Mouse (Mus musculus): ENCODE measurements around the gene Eya2.
"Not testable (repeated sequence)": the region's sequence is repeated elsewhere in the genome, so short reads cannot be mapped to it uniquely, and the experiment has no call there.

The Eya2 gene

GRCm38 (mm10) chr2:165594907-165595675 lies at the start of gene Eya2:
Eya2 (plus strand) TSS chr2:165595032.
- peak; percentile 72 for DNase-seq

- DNase-seq: no peak
Measured at GRCm38 (mm10) chr2:165545687-165546086, 49.1 kb upstream of the Eya2 start.

GRCm38 (mm10) chr2:165546341-165546740 lies 48.5 kb upstream of the Eya2 start:
- no peak for DNase-seq

- DNase-seq: peak; percentile 84
Measured at GRCm38 (mm10) chr2:165547410-165547809, 47.4 kb upstream of the Eya2 start.

- DNase-seq: no peak
Measured at GRCm38 (mm10) chr2:165548627-165549026, 46.2 kb upstream of the Eya2 start.

GRCm38 (mm10) chr2:165550410-165550809 lies 44.4 kb upstream of the Eya2 start:
- not testable (repeated sequence) for DNase-seq

- DNase-seq: no peak
Measured at GRCm38 (mm10) chr2:165554066-165554465, 40.8 kb upstream of the Eya2 start.

GRCm38 (mm10) chr2:165557278-165557677 lies 37.6 kb upstream of the Eya2 start:
- no peak for DNase-seq

- no peak for DNase-seq
Measured at GRCm38 (mm10) chr2:165558916-165559315, 35.9 kb upstream of the Eya2 start.

GRCm38 (mm10) chr2:165559506-165560235 lies 35.2 kb upstream of the Eya2 start:
- no peak for DNase-seq

GRCm38 (mm10) chr2:165561861-165562260 lies 33.0 kb upstream of the Eya2 start:
- no peak for DNase-seq

GRCm38 (mm10) chr2:165563298-165564058 lies 31.4 kb upstream of the Eya2 start:
- DNase-seq: peak; percentile 78

GRCm38 (mm10) chr2:165564101-165564500 lies 30.7 kb upstream of the Eya2 start:
- no peak for DNase-seq

GRCm38 (mm10) chr2:165564620-165565019 lies 30.2 kb upstream of the Eya2 start:
- peak; percentile 51 for DNase-seq

- DNase-seq: no peak
Measured at GRCm38 (mm10) chr2:165566898-165567297, 27.9 kb upstream of the Eya2 start.

- DNase-seq: no peak
Measured at GRCm38 (mm10) chr2:165567820-165568219, 27.0 kb upstream of the Eya2 start.

- no peak for DNase-seq
Measured at GRCm38 (mm10) chr2:165568911-165569310, 25.9 kb upstream of the Eya2 start.

GRCm38 (mm10) chr2:165571216-165571778 lies 23.5 kb upstream of the Eya2 start:
- DNase-seq: no peak

- no peak for DNase-seq
Measured at GRCm38 (mm10) chr2:165583044-165583443, 11.8 kb upstream of the Eya2 start.

GRCm38 (mm10) chr2:165583518-165583917 lies 11.3 kb upstream of the Eya2 start:
- no peak for DNase-seq

GRCm38 (mm10) chr2:165584563-165584962 lies 10.3 kb upstream of the Eya2 start:
- DNase-seq: peak; percentile 54

GRCm38 (mm10) chr2:165590742-165591141 lies 4.1 kb upstream of the Eya2 start:
- DNase-seq: no peak

- DNase-seq: no peak
Measured at GRCm38 (mm10) chr2:165593763-165594162, 1.1 kb upstream of the Eya2 start.

All from embryo, embryonic 11 days (tissue).